Mouse (Mus musculus): ENCODE results near the gene Tnik. TPM values are rescaled to one million over a fixed set of nuclear protein-coding genes. Genes with fewer than 3 reads are reported as not detected.

Tnik gene
- polyA plus RNA-seq, 1 experiment from 2014 or later = 15.9 TPM

DNA sequence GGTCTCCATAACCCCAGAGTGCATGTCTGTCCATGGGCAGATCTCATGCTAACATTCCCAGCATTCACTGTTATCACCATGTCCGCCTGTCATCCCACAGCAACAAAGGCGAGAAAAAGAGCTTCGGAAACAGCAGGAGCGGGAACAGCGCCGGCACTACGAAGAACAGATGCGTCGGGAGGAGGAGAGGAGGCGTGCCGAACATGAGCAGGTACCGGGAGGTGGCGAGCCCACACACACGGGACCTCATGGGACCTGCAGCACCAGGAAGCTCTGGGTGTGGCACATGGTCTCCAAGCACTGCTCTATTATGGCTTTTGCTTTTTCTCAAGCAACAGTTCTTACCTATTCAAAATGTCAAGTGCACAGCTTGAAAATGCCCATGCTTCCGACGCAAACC, 330.9 kb downstream of the Tnik start:
- ATAC-seq (replicated peaks; ENCODE audit: insufficient number of reproducible peaks, low FRiP score, low TSS enrichment, low read depth) = no peak
- Histone ChIP-seq H3K9me3 (replicated peaks; ENCODE audit: control insufficient read depth, low read length) (no peaks in the 10 kb centered on the region), H3K4me3 (ENCODE audit: low read depth, low read length) (no peak overlapping the region), H3K4me1 (ENCODE audit: control insufficient read depth, insufficient read depth, low read length) (no peaks in the 10 kb centered on the region), H3K9ac (replicated peaks; ENCODE audit: low read length) (no peak overlapping the region), H3K36me3 (replicated peaks; ENCODE audit: control insufficient read depth, insufficient read depth, low read depth, low read length) (no peaks in the 10 kb centered on the region), H3K27me3 (ENCODE audit: control insufficient read depth, insufficient read depth, low read length) (no peaks in the 10 kb centered on the region), H3K27ac (replicated peaks; ENCODE audit: low read depth, low read length) (no peak overlapping the region), H3K4me2 (ENCODE audit: low read depth, low read length) (no peak overlapping the region)
- 90% methylated on average over 16 of the region's 16 CpGs for WGBS
- DNase-seq (ENCODE audit: low spot score) = no peak

- ATAC-seq (replicated peaks; ENCODE audit: insufficient number of reproducible peaks, low FRiP score, low TSS enrichment, low read depth) (no peak), DNase-seq (ENCODE audit: low spot score) (no peak)
- 95% methylated on average over 2 of the region's 2 CpGs for WGBS
- H3K4me2 ChIP-seq (ENCODE audit: low read depth, low read length) = no peak overlapping the region
- no peak overlapping the region for H3K9ac ChIP-seq (replicated peaks; ENCODE audit: low read length)
- H3K27ac ChIP-seq (replicated peaks; ENCODE audit: low read depth, low read length) = no peak overlapping the region
- H3K9me3 ChIP-seq (replicated peaks; ENCODE audit: control insufficient read depth, low read length) = no peaks in the 10 kb centered on the region
- H3K27me3 ChIP-seq (ENCODE audit: control insufficient read depth, insufficient read depth, low read length) = no peaks in the 10 kb centered on the region
- H3K4me1 ChIP-seq (ENCODE audit: control insufficient read depth, insufficient read depth, low read length) = no peaks in the 10 kb centered on the region
- no peaks in the 10 kb centered on the region for H3K36me3 ChIP-seq (replicated peaks; ENCODE audit: control insufficient read depth, insufficient read depth, low read depth, low read length)
- no peak overlapping the region for H3K4me3 ChIP-seq (ENCODE audit: low read depth, low read length)
These were observed 336.5 kb downstream of the Tnik start for GRCm38 (mm10) chr3:28599476-28599875.

DNA sequence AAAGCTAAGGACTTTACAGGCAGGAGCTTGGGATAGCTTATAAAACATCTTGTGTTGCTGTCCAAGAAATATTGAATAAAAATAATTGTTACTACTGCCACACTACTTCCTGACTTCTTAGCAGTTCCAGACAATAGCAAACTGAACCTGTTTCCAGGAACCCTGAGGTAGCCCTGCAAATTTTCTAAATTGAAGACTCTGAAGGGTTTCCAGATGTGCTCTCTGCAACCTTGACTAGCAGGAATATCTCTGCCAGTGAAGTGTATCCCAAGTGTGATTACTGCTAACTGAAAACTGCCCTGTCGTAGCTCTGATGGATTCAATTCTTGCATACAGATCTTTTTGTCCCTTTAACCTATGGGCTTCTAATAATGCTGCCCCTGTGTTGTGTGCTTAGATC, 343.7 kb downstream of the Tnik start:
- ATAC-seq (replicated peaks; ENCODE audit: insufficient number of reproducible peaks, low FRiP score, low TSS enrichment, low read depth) = no peak
- no peak overlapping the region for H3K4me3 ChIP-seq (ENCODE audit: low read depth, low read length)
- H3K27ac ChIP-seq (replicated peaks; ENCODE audit: low read depth, low read length) = no peak overlapping the region
- H3K36me3 ChIP-seq (replicated peaks; ENCODE audit: control insufficient read depth, insufficient read depth, low read depth, low read length) = no peaks in the 10 kb centered on the region
- 34% methylated on average over 1 of the region's 1 CpGs for WGBS
- DNase-seq (ENCODE audit: low spot score) = peak; percentile 76
- no peaks in the 10 kb centered on the region for H3K9me3 ChIP-seq (replicated peaks; ENCODE audit: control insufficient read depth, low read length)
- no peak overlapping the region for H3K4me2 ChIP-seq (ENCODE audit: low read depth, low read length)
- no peak overlapping the region for H3K9ac ChIP-seq (replicated peaks; ENCODE audit: low read length)
- no peaks in the 10 kb centered on the region for H3K27me3 ChIP-seq (ENCODE audit: control insufficient read depth, insufficient read depth, low read length)
- no peaks in the 10 kb centered on the region for H3K4me1 ChIP-seq (ENCODE audit: control insufficient read depth, insufficient read depth, low read length)

DNA sequence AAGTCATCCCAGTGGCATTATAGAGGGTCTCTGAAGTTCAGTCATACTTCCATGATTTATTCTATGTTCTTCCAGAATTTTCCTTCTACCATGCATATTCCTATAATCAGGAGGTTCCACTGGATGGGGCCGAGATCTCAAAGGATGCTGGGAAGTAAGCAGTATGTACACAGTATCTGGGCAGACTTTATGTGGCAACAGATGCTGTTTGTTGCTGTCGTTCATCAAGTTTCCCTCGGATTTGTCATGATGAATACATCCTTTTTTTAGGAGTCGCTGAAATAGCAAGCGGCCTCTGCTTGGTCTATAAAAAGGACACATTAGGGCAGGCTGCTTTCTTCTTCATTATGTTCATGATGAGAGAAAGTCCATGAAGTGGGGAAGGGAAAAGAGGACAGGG, 349.3 kb downstream of the Tnik start:
- WGBS = 84% methylated on average over 5 of the region's 5 CpGs
- Histone ChIP-seq H3K9me3 (replicated peaks; ENCODE audit: control insufficient read depth, low read length) (no peaks in the 10 kb centered on the region), H3K4me1 (ENCODE audit: control insufficient read depth, insufficient read depth, low read length) (no peaks in the 10 kb centered on the region), H3K4me3 (ENCODE audit: low read depth, low read length) (no peak overlapping the region), H3K4me2 (ENCODE audit: low read depth, low read length) (no peak overlapping the region), H3K27ac (replicated peaks; ENCODE audit: low read depth, low read length) (no peak overlapping the region), H3K9ac (replicated peaks; ENCODE audit: low read length) (no peak overlapping the region), H3K27me3 (ENCODE audit: control insufficient read depth, insufficient read depth, low read length) (no peaks in the 10 kb centered on the region), H3K36me3 (replicated peaks; ENCODE audit: control insufficient read depth, insufficient read depth, low read depth, low read length) (no peaks in the 10 kb centered on the region)
- DNase-seq (ENCODE audit: low spot score) (no peak), ATAC-seq (replicated peaks; ENCODE audit: insufficient number of reproducible peaks, low FRiP score, low TSS enrichment, low read depth) (no peak)

GRCm38 (mm10) chr3:28616386-28616785, 353.4 kb downstream of the Tnik start:
- H3K9ac ChIP-seq (replicated peaks; ENCODE audit: low read length) = no peak overlapping the region
- no peak overlapping the region for H3K27ac ChIP-seq (replicated peaks; ENCODE audit: low read depth, low read length)
- 81% methylated on average over 1 of the region's 1 CpGs for WGBS
- DNase-seq (ENCODE audit: low spot score) (no peak), ATAC-seq (replicated peaks; ENCODE audit: insufficient number of reproducible peaks, low FRiP score, low TSS enrichment, low read depth) (no peak)
- no peaks in the 10 kb centered on the region for H3K36me3 ChIP-seq (replicated peaks; ENCODE audit: control insufficient read depth, insufficient read depth, low read depth, low read length)
- no peaks in the 10 kb centered on the region for H3K9me3 ChIP-seq (replicated peaks; ENCODE audit: control insufficient read depth, low read length)
- no peaks in the 10 kb centered on the region for H3K4me1 ChIP-seq (ENCODE audit: control insufficient read depth, insufficient read depth, low read length)
- H3K4me3 ChIP-seq (ENCODE audit: low read depth, low read length) = no peak overlapping the region
- no peak overlapping the region for H3K4me2 ChIP-seq (ENCODE audit: low read depth, low read length)
- H3K27me3 ChIP-seq (ENCODE audit: control insufficient read depth, insufficient read depth, low read length) = no peaks in the 10 kb centered on the region

DNA sequence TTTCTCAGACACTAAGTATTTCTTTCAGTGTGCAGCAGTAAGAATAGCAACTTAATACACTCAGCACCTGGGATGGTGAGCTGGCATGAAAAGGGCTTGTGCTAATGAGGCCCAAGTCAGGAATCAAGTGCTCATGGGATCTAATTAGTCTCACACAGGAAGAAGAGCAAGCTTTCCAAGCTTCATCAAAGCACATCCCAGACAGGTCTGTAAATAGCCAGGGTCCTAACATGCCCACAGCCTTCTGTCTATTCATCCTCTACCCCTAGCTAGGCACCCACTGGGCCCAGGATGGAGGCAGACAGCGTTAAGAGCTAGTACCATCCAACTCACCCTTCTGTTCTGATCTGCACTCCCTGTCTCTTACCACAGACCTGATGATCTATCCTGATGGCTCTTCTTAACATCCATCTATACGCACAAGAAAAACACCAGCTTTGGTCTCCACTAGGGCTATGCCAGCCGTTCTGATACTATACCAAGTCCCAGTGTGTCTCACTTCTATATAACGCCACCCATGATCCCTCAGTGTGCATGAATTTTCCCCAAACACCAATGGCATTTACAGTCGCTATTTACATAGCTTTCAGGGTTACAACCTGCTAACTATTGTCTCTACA, 354.1 kb downstream of the Tnik start:
- no peak overlapping the region for H3K4me3 ChIP-seq (ENCODE audit: low read depth, low read length)
- no peaks in the 10 kb centered on the region for H3K27me3 ChIP-seq (ENCODE audit: control insufficient read depth, insufficient read depth, low read length)
- DNase-seq (ENCODE audit: low spot score) (no peak), ATAC-seq (replicated peaks; ENCODE audit: insufficient number of reproducible peaks, low FRiP score, low TSS enrichment, low read depth) (no peak)
- H3K27ac ChIP-seq (replicated peaks; ENCODE audit: low read depth, low read length) = no peak overlapping the region
- H3K4me1 ChIP-seq (ENCODE audit: control insufficient read depth, insufficient read depth, low read length) = no peaks in the 10 kb centered on the region
- no peak overlapping the region for H3K9ac ChIP-seq (replicated peaks; ENCODE audit: low read length)
- H3K36me3 ChIP-seq (replicated peaks; ENCODE audit: control insufficient read depth, insufficient read depth, low read depth, low read length) = no peaks in the 10 kb centered on the region
- no peaks in the 10 kb centered on the region for H3K9me3 ChIP-seq (replicated peaks; ENCODE audit: control insufficient read depth, low read length)
- H3K4me2 ChIP-seq (ENCODE audit: low read depth, low read length) = no peak overlapping the region
- 88% methylated on average over 5 of the region's 5 CpGs for WGBS

GRCm38 (mm10) chr3:28621792-28622191, 358.8 kb downstream of the Tnik start:
- H3K36me3 ChIP-seq (replicated peaks; ENCODE audit: control insufficient read depth, insufficient read depth, low read depth, low read length) = no peaks in the 10 kb centered on the region
- no peaks in the 10 kb centered on the region for H3K4me1 ChIP-seq (ENCODE audit: control insufficient read depth, insufficient read depth, low read length)
- no peak overlapping the region for H3K27ac ChIP-seq (replicated peaks; ENCODE audit: low read depth, low read length)
- no peak overlapping the region for H3K4me2 ChIP-seq (ENCODE audit: low read depth, low read length)
- H3K9me3 ChIP-seq (replicated peaks; ENCODE audit: control insufficient read depth, low read length) = no peaks in the 10 kb centered on the region
- DNase-seq (ENCODE audit: low spot score) = no peak
- H3K27me3 ChIP-seq (ENCODE audit: control insufficient read depth, insufficient read depth, low read length) = no peaks in the 10 kb centered on the region
- 85% methylated on average over 2 of the region's 2 CpGs for WGBS
- H3K9ac ChIP-seq (replicated peaks; ENCODE audit: low read length) = no peak overlapping the region
- no peak overlapping the region for H3K4me3 ChIP-seq (ENCODE audit: low read depth, low read length)
- ATAC-seq (replicated peaks; ENCODE audit: insufficient number of reproducible peaks, low FRiP score, low TSS enrichment, low read depth) = no peak

- no peak overlapping the region for H3K9ac ChIP-seq (replicated peaks; ENCODE audit: low read length)
- ATAC-seq (replicated peaks; ENCODE audit: insufficient number of reproducible peaks, low FRiP score, low TSS enrichment, low read depth) (no peak), DNase-seq (ENCODE audit: low spot score) (no peak)
- H3K27ac ChIP-seq (replicated peaks; ENCODE audit: low read depth, low read length) = no peak overlapping the region
- no peaks in the 10 kb centered on the region for H3K36me3 ChIP-seq (replicated peaks; ENCODE audit: control insufficient read depth, insufficient read depth, low read depth, low read length)
- H3K4me1 ChIP-seq (ENCODE audit: control insufficient read depth, insufficient read depth, low read length) = no peaks in the 10 kb centered on the region
- WGBS = 92% methylated on average over 6 of the region's 6 CpGs
- H3K27me3 ChIP-seq (ENCODE audit: control insufficient read depth, insufficient read depth, low read length) = no peaks in the 10 kb centered on the region
- no peak overlapping the region for H3K4me2 ChIP-seq (ENCODE audit: low read depth, low read length)
- no peak overlapping the region for H3K4me3 ChIP-seq (ENCODE audit: low read depth, low read length)
- no peaks in the 10 kb centered on the region for H3K9me3 ChIP-seq (replicated peaks; ENCODE audit: control insufficient read depth, low read length)
These were observed 363.8 kb downstream of the Tnik start for GRCm38 (mm10) chr3:28626816-28627215.

Measured in embryonic facial prominence, embryonic 11.5 days (tissue).